In the genomic region with DNA sequence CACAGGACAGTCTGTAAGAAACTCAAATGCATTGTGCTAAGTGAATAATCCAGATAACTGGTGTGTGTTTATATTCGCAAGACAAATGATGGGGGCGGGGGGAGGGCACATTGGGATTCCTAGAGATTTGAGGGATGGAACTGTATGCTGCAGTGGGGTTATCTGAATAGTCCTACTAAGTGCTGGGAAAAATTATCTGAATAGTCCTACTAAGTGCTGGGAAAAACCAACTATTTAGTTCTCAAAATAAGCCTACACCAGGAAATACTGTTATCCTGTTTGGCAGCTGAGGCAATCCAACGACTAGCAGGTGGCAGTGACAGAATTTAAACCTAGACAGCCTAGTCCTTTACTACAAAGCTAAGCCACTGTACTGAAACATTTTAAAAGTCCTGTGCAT, we compare ENCODE assay signal across 18 mouse cellular contexts.
DNase-seq lines count a peak whose midpoint lies in the region; TF ChIP-seq lines count a peak whose summit lies in the region.
"Had no signal": no experiment of that assay in that cellular context is flagged by ENCODE, and none has a peak within 500 bp of the region (broad histone marks: within the 10 kb centered on the region; RNA-seq: fewer than 3 reads in every experiment).

No protein-coding gene starts in this region.

- in situ Hi-C loops in CH12.LX (cut with MboI; ENCODE audit: low pct_ligation_motif_present, low pct_unique_long_range_greater_than_20kb, low sequenced_read_pairs), result no loop called here

- TF ChIP-seq EP300 in CH12.LX (IDR thresholded peaks at IDR 0.05; ENCODE audit: low read length) (no peak), MEL (IDR thresholded peaks at IDR 0.05; ENCODE audit: low read depth in 1 of 2, low read length in 2 of 2) (no peak)

- H3K27me3 ChIP-seq in CH12.LX (replicated peaks), result no peaks in the 10 kb centered on the region
- H3K27me3 ChIP-seq in MEL (ENCODE audit: control insufficient read depth in 1 of 2, insufficient read depth in 2 of 2, low read length in 2 of 2), result no peaks in the 10 kb centered on the region
- H3K27me3 ChIP-seq: Patski had no signal

- dilution Hi-C loops in CH12.LX (cut with MboI; ENCODE audit: extremely low pct_ligation_motif_present, extremely low pct_unique_long_range_greater_than_20kb, low sequenced_read_pairs), result no loop called here

- DNase-seq in CH12.LX (ENCODE audit: extremely low read depth), result no peak
- no peak for DNase-seq in MEL (ENCODE audit: low read depth, low spot score)
- DNase-seq in left cerebral cortex, adult 2 months (ENCODE audit: extremely low spot score in 1 of 2, low spot score in 2 of 2), result no peak
- DNase-seq in spleen, postnatal 36 days (ENCODE audit: low spot score in 2 of 2), result no peak
- DNase-seq: adrenal gland, adult 2 months; adrenal gland, adult 8-10 months; adrenal gland, postnatal 10 days; adrenal gland, postnatal 14 days; adrenal gland, postnatal 25 days; adrenal gland, postnatal 36 days; B cell, adult 2 months; cerebellum, adult 11 months; cerebellum, adult 11-12 months; cerebellum, adult 18-20 months; cerebellum, adult 2 months; cerebellum, adult 8-10 months had no signal

- no peak overlapping the region for H3K4me2 ChIP-seq in CH12.LX (ENCODE audit: insufficient read depth, low read depth, poor library complexity, severe bottlenecking)

- H3K4me1 ChIP-seq in CH12.LX (ENCODE audit: control insufficient read depth in 1 of 2, insufficient read depth in 2 of 2), result peaks cover 0 to 19% of the 10 kb centered on the region in 2 experiments; a peak in 2 of 4 replicates
- H3K4me1 ChIP-seq in MEL (ENCODE audit: control insufficient read depth in 1 of 2, insufficient read depth in 2 of 2, low read length in 2 of 2), result peaks cover 5 to 19% of the 10 kb centered on the region in 2 experiments

- H3K9ac ChIP-seq in CH12.LX (ENCODE audit: insufficient read depth, low read depth) (no peak overlapping the region), MEL (ENCODE audit: control insufficient read depth, low read depth, low read length, poor library complexity, severe bottlenecking) (no peak overlapping the region)

- TF ChIP-seq POLR2A in CH12.LX (IDR thresholded peaks at IDR 0.05; ENCODE audit: low read depth, low read length) (no peak), MEL (IDR thresholded peaks at IDR 0.05; ENCODE audit: control insufficient read depth in 1 of 2, insufficient read depth in 1 of 2, low read depth in 1 of 2, low read length in 2 of 2, poor library complexity in 1 of 2) (no peak)

- TF ChIP-seq RAD21 in CH12.LX (IDR thresholded peaks at IDR 0.05; ENCODE audit: low read depth, low read length) (no peak), MEL (IDR thresholded peaks at IDR 0.05; ENCODE audit: low read depth, low read length) (no peak)

- no peak for TF ChIP-seq CTCF in CH12.LX (conservative IDR thresholded peaks at IDR 0.05 in 1 of 2, IDR thresholded peaks at IDR 0.05 in 1 of 2; ENCODE audit: low read depth in 2 of 2, low read length in 2 of 2)
- no peak for TF ChIP-seq CTCF in MEL (IDR thresholded peaks at IDR 0.05 in 2 of 3, conservative IDR thresholded peaks at IDR 0.05 in 1 of 3; ENCODE audit: control insufficient read depth in 1 of 3, insufficient read depth in 1 of 3, low read depth in 2 of 3, low read length in 3 of 3, poor library complexity in 1 of 3, severe bottlenecking in 1 of 3)
- TF ChIP-seq CTCF in left cerebral cortex, adult 2 months (IDR thresholded peaks at IDR 0.05), result no peak

- intact Hi-C loops in left cerebral cortex, adult 2 months (cut with DNase I), result no loop called here

- no peak overlapping the region for H3K4me3 ChIP-seq in CH12.LX (replicated peaks in 1 of 3; ENCODE audit: low read depth in 2 of 3, low read length in 2 of 3, poor library complexity in 1 of 3)
- H3K4me3 ChIP-seq in MEL (ENCODE audit: control insufficient read depth in 1 of 2, insufficient read depth in 1 of 2, low read depth in 2 of 2, low read length in 2 of 2), result no peak overlapping the region
- H3K4me3 ChIP-seq in left cerebral cortex, adult 2 months, result no peak overlapping the region

- H3K27ac ChIP-seq in CH12.LX (ENCODE audit: insufficient read depth, low read depth), result no peak overlapping the region
- H3K27ac ChIP-seq in MEL (ENCODE audit: control insufficient read depth, low read depth, low read length), result no peak overlapping the region
- H3K27ac ChIP-seq in left cerebral cortex, adult 2 months, result no peak overlapping the region

- H3K36me3 ChIP-seq in CH12.LX (replicated peaks in 1 of 2; ENCODE audit: control insufficient read depth in 1 of 2, insufficient read depth in 1 of 2, low read length in 1 of 2) (no peaks in the 10 kb centered on the region), MEL (ENCODE audit: control insufficient read depth in 1 of 2, insufficient read depth in 2 of 2, low read length in 2 of 2) (peaks cover 0 to 10% of the 10 kb centered on the region in 2 experiments; a peak in 2 of 4 replicates)
- H3K36me3 ChIP-seq: G1E had no signal

- H3K79me2 ChIP-seq in CH12.LX (replicated peaks; ENCODE audit: control insufficient read depth, extremely low read depth, insufficient read depth, poor library complexity, severe bottlenecking) (no peaks in the 10 kb centered on the region), MEL (ENCODE audit: control insufficient read depth, insufficient read depth, low read length, poor library complexity) (no peaks in the 10 kb centered on the region)

- H3K9me3 ChIP-seq in CH12.LX (replicated peaks; ENCODE audit: low read length) (no peaks in the 10 kb centered on the region), MEL (replicated peaks; ENCODE audit: insufficient read depth, low read length) (no peaks in the 10 kb centered on the region)
- H3K9me3 ChIP-seq: G1E had no signal

TF ChIP-seq in CH12.LX, 34 proteins besides CTCF, POLR2A, EP300 and RAD21:
- peak; percentile 67 for TF ChIP-seq ZKSCAN1 (IDR thresholded peaks at IDR 0.05; ENCODE audit: borderline replicate concordance, low read depth, low read length)
- TF ChIP-seq ZMIZ1 (IDR thresholded peaks at IDR 0.05; ENCODE audit: low read depth, low read length), result no peak
- TF ChIP-seq POLR2AphosphoS2 (IDR thresholded peaks at IDR 0.05; ENCODE audit: low read depth, low read length), result no peak

TF ChIP-seq in MEL, 35 proteins besides CTCF, POLR2A, EP300 and RAD21:
- TF ChIP-seq ZKSCAN1 (IDR thresholded peaks at IDR 0.05; ENCODE audit: low read depth, low read length), result peak; percentile 89
- no peak for TF ChIP-seq CHD1 (IDR thresholded peaks at IDR 0.05; ENCODE audit: low read depth, low read length)
